Mouse (Mus musculus): Measurements from ENCODE around the gene Cdk9.

DNA sequence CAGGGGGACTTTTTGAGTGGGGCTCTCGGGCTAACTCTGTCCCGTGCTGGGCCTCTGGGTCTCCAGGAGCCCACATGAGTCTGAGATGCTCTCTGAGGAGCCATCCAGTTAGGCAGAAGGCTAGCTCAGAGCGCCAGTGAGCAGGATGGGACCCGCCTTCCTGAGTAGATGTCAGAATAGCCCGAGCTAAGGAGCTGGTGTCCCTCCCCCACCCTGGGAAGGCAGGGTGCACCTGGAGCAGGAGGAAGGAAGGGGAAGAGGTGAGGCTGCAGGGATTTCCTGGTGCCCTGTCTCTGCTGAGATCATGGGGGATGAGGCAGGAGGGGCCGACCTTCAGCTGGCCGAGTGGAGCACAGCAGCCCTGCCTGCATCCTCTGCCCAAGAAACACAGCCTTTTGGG, 15.6 kb upstream of the Cdk9 start:
- no peak for TF ChIP-seq CTCF (IDR thresholded peaks at IDR 0.05; ENCODE audit: low read depth, low read length)
- TF ChIP-seq POLR2AphosphoS5 (IDR thresholded peaks at IDR 0.05; ENCODE audit: insufficient replicate concordance, low read depth, low read length), result no peak

All from G1E (cell line).